Mouse (Mus musculus): Measurements from ENCODE around the gene Tbccd1. TPM values are rescaled to one million over a fixed set of nuclear protein-coding genes. Genes with fewer than 3 reads are reported as not detected.

Tbccd1 gene
- polyA plus RNA-seq, 1 experiment from 2014 or later: 28.0 TPM

GRCm38 (mm10) chr16:22889716-22890115 is 32.2 kb upstream of the Tbccd1 start:
- WGBS: 84% methylated on average over 8 of the region's 8 CpGs
- DNase-seq (ENCODE audit: low spot score): no peak
- ATAC-seq (ENCODE audit: low read depth): no peak
- no peak overlapping the region for H3K27ac ChIP-seq (replicated peaks; ENCODE audit: low read depth, low read length)
- no peak overlapping the region for H3K4me2 ChIP-seq (ENCODE audit: low read depth, low read length)
- no peaks in the 10 kb centered on the region for H3K36me3 ChIP-seq (ENCODE audit: control insufficient read depth, insufficient read depth, low read length)
- H3K27me3 ChIP-seq (replicated peaks; ENCODE audit: control insufficient read depth, insufficient read depth, low read length): no peaks in the 10 kb centered on the region
- no peaks in the 10 kb centered on the region for H3K4me1 ChIP-seq (ENCODE audit: control insufficient read depth, insufficient read depth, low read length)
- H3K9me3 ChIP-seq (ENCODE audit: control insufficient read depth, low read length): no peaks in the 10 kb centered on the region
- no peak overlapping the region for H3K9ac ChIP-seq (ENCODE audit: low read depth, low read length)
- H3K4me3 ChIP-seq (ENCODE audit: low read depth, low read length): no peak overlapping the region

DNA sequence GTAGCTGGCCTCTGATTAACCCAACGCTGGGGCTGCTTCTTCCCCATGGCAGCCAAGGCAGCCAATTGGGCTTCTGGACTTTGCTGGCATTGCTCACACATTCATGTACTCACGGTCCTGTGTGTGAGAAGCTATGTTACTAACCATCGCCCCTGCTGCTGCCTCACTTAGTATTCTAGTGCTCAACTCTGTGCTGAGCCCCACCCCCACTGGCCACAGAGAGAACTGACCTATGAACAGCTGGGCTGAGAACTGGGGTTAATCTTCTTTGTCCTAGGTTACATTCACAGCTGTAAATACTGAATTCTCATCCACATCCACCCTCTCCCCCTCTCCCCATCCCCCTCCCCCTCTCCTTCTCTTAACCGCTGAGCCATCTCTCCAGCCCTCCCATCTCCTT is 31.4 kb upstream of the Tbccd1 start:
- WGBS: 84% methylated on average over 4 of the region's 4 CpGs
- H3K27me3 ChIP-seq (replicated peaks; ENCODE audit: control insufficient read depth, insufficient read depth, low read length): no peaks in the 10 kb centered on the region
- DNase-seq (ENCODE audit: low spot score) (no peak), ATAC-seq (ENCODE audit: low read depth) (no peak)
- H3K9ac ChIP-seq (ENCODE audit: low read depth, low read length): no peak overlapping the region
- H3K36me3 ChIP-seq (ENCODE audit: control insufficient read depth, insufficient read depth, low read length): no peaks in the 10 kb centered on the region
- H3K4me3 ChIP-seq (ENCODE audit: low read depth, low read length): no peak overlapping the region
- no peaks in the 10 kb centered on the region for H3K9me3 ChIP-seq (ENCODE audit: control insufficient read depth, low read length)
- no peak overlapping the region for H3K4me2 ChIP-seq (ENCODE audit: low read depth, low read length)
- H3K4me1 ChIP-seq (ENCODE audit: control insufficient read depth, insufficient read depth, low read length): no peaks in the 10 kb centered on the region
- H3K27ac ChIP-seq (replicated peaks; ENCODE audit: low read depth, low read length): no peak overlapping the region

GRCm38 (mm10) chr16:22886726-22887125 is 29.3 kb upstream of the Tbccd1 start:
- no peaks in the 10 kb centered on the region for H3K4me1 ChIP-seq (ENCODE audit: control insufficient read depth, insufficient read depth, low read length)
- no peak overlapping the region for H3K27ac ChIP-seq (replicated peaks; ENCODE audit: low read depth, low read length)
- 77% methylated on average over 3 of the region's 3 CpGs for WGBS
- H3K4me3 ChIP-seq (ENCODE audit: low read depth, low read length): no peak overlapping the region
- DNase-seq (ENCODE audit: low spot score): no peak
- H3K36me3 ChIP-seq (ENCODE audit: control insufficient read depth, insufficient read depth, low read length): no peaks in the 10 kb centered on the region
- H3K9me3 ChIP-seq (ENCODE audit: control insufficient read depth, low read length): no peaks in the 10 kb centered on the region
- ATAC-seq (ENCODE audit: low read depth): no peak
- no peaks in the 10 kb centered on the region for H3K27me3 ChIP-seq (replicated peaks; ENCODE audit: control insufficient read depth, insufficient read depth, low read length)
- H3K9ac ChIP-seq (ENCODE audit: low read depth, low read length): no peak overlapping the region
- H3K4me2 ChIP-seq (ENCODE audit: low read depth, low read length): no peak overlapping the region

DNA sequence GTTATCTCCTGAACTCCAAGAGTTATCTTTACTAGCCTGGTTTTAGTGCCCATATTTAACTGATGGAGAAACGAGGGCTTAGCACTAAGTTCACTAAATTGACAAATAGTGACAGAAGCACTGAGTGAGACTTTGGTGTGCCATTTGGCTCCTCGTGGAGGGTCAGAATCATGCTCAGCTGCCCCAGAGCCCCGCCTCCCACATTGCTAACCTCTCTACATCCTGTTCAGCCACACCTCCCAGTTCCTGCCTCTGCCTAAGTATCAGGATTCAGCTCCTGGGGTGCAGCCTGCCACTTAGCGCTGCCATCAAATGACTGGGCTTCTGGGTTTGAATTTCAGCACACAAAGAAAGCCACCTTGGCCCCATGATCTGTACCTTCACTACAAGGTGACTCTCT is 27.9 kb upstream of the Tbccd1 start:
- H3K27ac ChIP-seq (replicated peaks; ENCODE audit: low read depth, low read length): no peak overlapping the region
- H3K9me3 ChIP-seq (ENCODE audit: control insufficient read depth, low read length): no peaks in the 10 kb centered on the region
- H3K4me1 ChIP-seq (ENCODE audit: control insufficient read depth, insufficient read depth, low read length): peaks cover 9% of the 10 kb centered on the region
- H3K4me2 ChIP-seq (ENCODE audit: low read depth, low read length): no peak overlapping the region
- 37% methylated on average over 4 of the region's 4 CpGs for WGBS
- peak; percentile 19 for DNase-seq (ENCODE audit: low spot score)
- no peaks in the 10 kb centered on the region for H3K36me3 ChIP-seq (ENCODE audit: control insufficient read depth, insufficient read depth, low read length)
- H3K27me3 ChIP-seq (replicated peaks; ENCODE audit: control insufficient read depth, insufficient read depth, low read length): no peaks in the 10 kb centered on the region
- no peak overlapping the region for H3K4me3 ChIP-seq (ENCODE audit: low read depth, low read length)
- no peak overlapping the region for H3K9ac ChIP-seq (ENCODE audit: low read depth, low read length)
- no peak for ATAC-seq (ENCODE audit: low read depth)

GRCm38 (mm10) chr16:22883441-22883840 is 26.0 kb upstream of the Tbccd1 start:
- no peaks in the 10 kb centered on the region for H3K36me3 ChIP-seq (ENCODE audit: control insufficient read depth, insufficient read depth, low read length)
- 67% methylated on average over 5 of the region's 5 CpGs for WGBS
- H3K27ac ChIP-seq (replicated peaks; ENCODE audit: low read depth, low read length): no peak overlapping the region
- no peak overlapping the region for H3K4me3 ChIP-seq (ENCODE audit: low read depth, low read length)
- H3K9ac ChIP-seq (ENCODE audit: low read depth, low read length): no peak overlapping the region
- no peaks in the 10 kb centered on the region for H3K9me3 ChIP-seq (ENCODE audit: control insufficient read depth, low read length)
- no peak overlapping the region for H3K4me2 ChIP-seq (ENCODE audit: low read depth, low read length)
- ATAC-seq (ENCODE audit: low read depth) (no peak), DNase-seq (ENCODE audit: low spot score) (no peak)
- H3K27me3 ChIP-seq (replicated peaks; ENCODE audit: control insufficient read depth, insufficient read depth, low read length): no peaks in the 10 kb centered on the region
- peaks cover 9% of the 10 kb centered on the region for H3K4me1 ChIP-seq (ENCODE audit: control insufficient read depth, insufficient read depth, low read length)

- DNase-seq (ENCODE audit: low spot score): no peak
- Histone ChIP-seq H3K9me3 (ENCODE audit: control insufficient read depth, low read length) (no peaks in the 10 kb centered on the region), H3K4me1 (ENCODE audit: control insufficient read depth, insufficient read depth, low read length) (peaks cover 9% of the 10 kb centered on the region), H3K4me2 (ENCODE audit: low read depth, low read length) (no peak overlapping the region), H3K27me3 (replicated peaks; ENCODE audit: control insufficient read depth, insufficient read depth, low read length) (no peaks in the 10 kb centered on the region), H3K27ac (replicated peaks; ENCODE audit: low read depth, low read length) (no peak overlapping the region), H3K4me3 (ENCODE audit: low read depth, low read length) (no peak overlapping the region), H3K36me3 (ENCODE audit: control insufficient read depth, insufficient read depth, low read length) (no peaks in the 10 kb centered on the region), H3K9ac (ENCODE audit: low read depth, low read length) (no peak overlapping the region)
- ATAC-seq (ENCODE audit: low read depth): no peak
- WGBS: 53% methylated on average over 4 of the region's 4 CpGs
These were observed 24.0 kb upstream of the Tbccd1 start for GRCm38 (mm10) chr16:22881487-22881886.

- H3K36me3 ChIP-seq (ENCODE audit: control insufficient read depth, insufficient read depth, low read length): no peaks in the 10 kb centered on the region
- ATAC-seq (ENCODE audit: low read depth): peak; percentile 72; the same call in 1 of the 2 replicates
- H3K4me1 ChIP-seq (ENCODE audit: control insufficient read depth, insufficient read depth, low read length): peaks cover 9% of the 10 kb centered on the region
- H3K4me3 ChIP-seq (ENCODE audit: low read depth, low read length): no peak overlapping the region
- H3K9me3 ChIP-seq (ENCODE audit: control insufficient read depth, low read length): no peaks in the 10 kb centered on the region
- H3K4me2 ChIP-seq (ENCODE audit: low read depth, low read length): no peak overlapping the region
- H3K27ac ChIP-seq (replicated peaks; ENCODE audit: low read depth, low read length): no peak overlapping the region
- H3K9ac ChIP-seq (ENCODE audit: low read depth, low read length): no peak overlapping the region
- H3K27me3 ChIP-seq (replicated peaks; ENCODE audit: control insufficient read depth, insufficient read depth, low read length): no peaks in the 10 kb centered on the region
- 2% methylated on average over 6 of the region's 6 CpGs for WGBS
- peak; percentile 88 for DNase-seq (ENCODE audit: low spot score)
These were observed 23.4 kb upstream of the Tbccd1 start for GRCm38 (mm10) chr16:22880900-22881299.

- no peak overlapping the region for H3K27ac ChIP-seq (replicated peaks; ENCODE audit: low read depth, low read length)
- H3K4me3 ChIP-seq (ENCODE audit: low read depth, low read length): no peak overlapping the region
- H3K9ac ChIP-seq (ENCODE audit: low read depth, low read length): no peak overlapping the region
- peaks cover 9% of the 10 kb centered on the region for H3K4me1 ChIP-seq (ENCODE audit: control insufficient read depth, insufficient read depth, low read length)
- H3K4me2 ChIP-seq (ENCODE audit: low read depth, low read length): no peak overlapping the region
- H3K36me3 ChIP-seq (ENCODE audit: control insufficient read depth, insufficient read depth, low read length): no peaks in the 10 kb centered on the region
- 48% methylated on average over 7 of the region's 7 CpGs for WGBS
- DNase-seq (ENCODE audit: low spot score): no peak
- no peaks in the 10 kb centered on the region for H3K27me3 ChIP-seq (replicated peaks; ENCODE audit: control insufficient read depth, insufficient read depth, low read length)
- H3K9me3 ChIP-seq (ENCODE audit: control insufficient read depth, low read length): no peaks in the 10 kb centered on the region
- no peak for ATAC-seq (ENCODE audit: low read depth)
These were observed 22.6 kb upstream of the Tbccd1 start for GRCm38 (mm10) chr16:22879945-22880595.

DNA sequence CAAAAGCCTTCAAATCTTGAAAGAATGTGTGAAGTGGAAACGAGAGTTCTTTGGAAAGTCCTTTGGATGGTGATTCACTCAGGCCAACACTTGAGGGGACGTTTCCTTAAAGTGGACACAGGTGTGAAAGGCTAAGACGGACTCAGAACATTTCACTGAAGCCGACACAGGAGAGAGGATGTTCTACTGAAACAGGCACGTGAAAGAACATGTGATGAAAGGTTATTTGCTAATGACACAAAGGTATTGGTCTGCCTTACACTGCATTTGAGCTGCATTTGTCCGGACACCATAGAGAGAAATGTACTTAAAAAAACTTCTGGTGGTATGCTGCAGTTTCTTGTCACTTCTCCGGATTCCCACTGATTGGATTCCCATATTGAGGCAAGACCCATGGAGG is 21.2 kb upstream of the Tbccd1 start:
- H3K9ac ChIP-seq (ENCODE audit: low read depth, low read length): no peak overlapping the region
- no peak overlapping the region for H3K27ac ChIP-seq (replicated peaks; ENCODE audit: low read depth, low read length)
- H3K4me3 ChIP-seq (ENCODE audit: low read depth, low read length): no peak overlapping the region
- no peaks in the 10 kb centered on the region for H3K27me3 ChIP-seq (replicated peaks; ENCODE audit: control insufficient read depth, insufficient read depth, low read length)
- ATAC-seq (ENCODE audit: low read depth): no peak
- no peaks in the 10 kb centered on the region for H3K9me3 ChIP-seq (ENCODE audit: control insufficient read depth, low read length)
- no peak overlapping the region for H3K4me2 ChIP-seq (ENCODE audit: low read depth, low read length)
- peaks cover 9% of the 10 kb centered on the region for H3K4me1 ChIP-seq (ENCODE audit: control insufficient read depth, insufficient read depth, low read length)
- no peak for DNase-seq (ENCODE audit: low spot score)
- whole genome bisulfite sequencing: 81% methylated on average over 7 of the region's 7 CpGs
- H3K36me3 ChIP-seq (ENCODE audit: control insufficient read depth, insufficient read depth, low read length): no peaks in the 10 kb centered on the region

Data from embryonic facial prominence, embryonic 14.5 days (tissue).